Mouse (Mus musculus): ENCODE results near the gene Hoxb2.
A peak's percentile ranks its signal among the peaks of the same experiment; 100 is the strongest.

Gene Hoxb2

DNA sequence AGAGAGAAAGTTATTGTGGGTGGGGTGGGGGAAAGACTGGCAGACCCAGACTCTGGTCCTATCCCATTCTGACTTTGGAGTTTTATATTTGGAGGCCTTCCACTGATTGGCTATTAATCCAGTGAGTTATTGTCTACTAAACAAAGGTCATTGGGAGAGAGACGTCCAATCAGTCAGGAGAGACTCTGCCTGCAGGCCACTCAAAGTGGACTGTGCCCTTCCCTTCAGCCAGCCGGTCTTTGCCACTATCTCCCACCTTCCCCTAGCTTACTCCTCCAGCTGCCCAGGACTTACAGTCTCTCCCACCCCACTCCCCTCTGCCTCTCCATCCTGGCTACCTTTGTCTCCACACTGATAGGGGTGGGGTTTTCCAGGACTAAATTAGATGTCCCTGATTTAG lies 13.7 kb upstream of the Hoxb2 start:
- DNase-seq, result no peak

DNA sequence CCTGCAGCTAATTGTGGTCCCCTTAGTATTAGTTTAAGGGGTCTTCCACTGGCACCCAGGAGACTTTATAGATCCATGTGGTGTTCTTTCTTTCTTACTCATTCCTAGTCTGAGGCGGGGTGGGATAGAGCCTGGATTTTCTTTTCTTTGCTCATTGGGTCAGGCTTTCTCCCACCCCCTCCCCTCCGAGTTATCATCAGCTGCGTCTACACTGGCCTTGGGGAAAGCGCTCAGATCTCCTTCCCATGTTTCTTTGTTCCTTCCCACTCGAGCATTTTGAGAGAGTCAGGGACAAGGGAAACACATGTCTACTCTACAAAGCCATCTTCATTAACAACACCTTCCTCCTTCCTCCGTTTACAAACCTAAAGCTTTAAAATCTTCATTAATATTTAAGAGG lies 13.3 kb upstream of the Hoxb2 start:
- DNase-seq, result no peak

DNA sequence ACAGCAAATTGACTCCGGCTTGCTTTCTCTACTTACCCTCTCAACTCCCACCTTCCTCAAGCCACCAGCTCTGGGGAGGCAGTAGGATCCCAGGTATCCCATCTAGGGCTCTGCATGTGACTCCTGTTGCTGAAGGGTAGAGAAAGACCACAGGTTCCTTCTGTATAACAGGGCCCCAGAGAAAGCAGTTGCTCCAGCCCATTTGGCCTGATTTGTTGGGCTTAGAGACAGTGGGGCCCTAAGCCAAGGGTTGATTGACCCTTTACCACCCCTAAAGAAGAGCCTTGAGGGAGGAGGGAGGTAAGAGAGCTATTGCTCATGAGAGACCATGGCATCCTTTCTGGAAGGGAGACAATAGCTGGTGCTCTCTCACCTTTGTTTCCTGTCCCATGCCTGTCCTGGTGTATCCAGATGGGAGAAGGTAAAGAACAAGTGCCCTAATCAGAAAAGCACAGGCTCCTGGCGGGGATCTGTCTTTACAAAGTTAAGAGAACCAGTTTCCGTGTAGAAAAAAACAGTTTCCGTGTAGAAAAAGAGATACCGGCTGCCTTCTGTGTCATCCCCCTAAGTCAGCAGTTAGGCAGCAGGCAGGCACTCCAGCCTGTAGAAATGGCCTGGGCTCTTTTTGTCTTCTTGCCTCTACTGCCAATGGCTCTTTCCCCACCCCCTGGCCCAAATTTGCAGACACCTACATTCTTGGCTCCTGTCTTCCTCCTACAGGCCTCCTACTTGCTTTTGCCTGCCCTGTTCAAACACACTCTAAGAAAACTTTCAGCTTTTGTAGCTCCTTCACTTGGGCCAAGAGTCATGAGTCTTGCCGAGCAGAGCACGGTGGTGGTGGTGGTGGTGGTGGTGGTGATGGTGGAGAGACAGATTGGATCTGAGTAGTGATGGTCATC lies 11.1 kb upstream of the Hoxb2 start:
- DNase-seq, result no peak

DNA sequence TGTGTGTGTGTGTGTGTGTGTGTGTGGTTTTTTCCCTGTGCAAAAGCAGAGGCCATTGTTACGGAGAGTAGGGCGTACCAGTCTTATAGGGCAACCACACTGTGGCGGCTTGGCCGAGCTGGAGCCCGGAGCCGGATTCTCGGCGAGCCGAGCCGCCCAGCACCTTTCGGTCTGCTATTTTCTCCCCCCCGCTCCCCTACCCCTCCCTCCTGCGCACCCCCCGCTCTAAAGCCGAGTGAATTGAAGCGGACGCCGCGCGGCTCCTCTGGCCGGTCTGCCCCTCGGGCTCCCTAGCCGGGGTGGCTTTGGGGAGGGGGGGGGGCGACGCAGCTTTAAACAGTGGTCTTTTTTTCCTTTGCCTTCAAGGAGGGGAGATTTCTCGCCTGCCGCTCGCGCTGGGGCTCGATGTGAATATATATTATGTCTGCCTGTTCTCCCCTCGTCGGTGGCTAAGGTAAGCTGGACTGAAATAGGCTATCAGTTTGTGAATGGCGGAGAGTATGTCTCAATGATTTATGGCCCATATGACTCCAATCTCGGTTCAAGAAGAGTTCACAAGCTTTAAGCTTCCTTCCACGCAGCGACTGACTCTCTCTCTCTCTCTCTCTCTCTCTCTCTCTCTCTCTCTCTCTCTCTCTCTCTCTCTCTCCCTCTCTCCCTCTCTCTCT lies 9.5 kb upstream of the Hoxb2 start:
- DNase-seq, result peak; percentile 86

DNA sequence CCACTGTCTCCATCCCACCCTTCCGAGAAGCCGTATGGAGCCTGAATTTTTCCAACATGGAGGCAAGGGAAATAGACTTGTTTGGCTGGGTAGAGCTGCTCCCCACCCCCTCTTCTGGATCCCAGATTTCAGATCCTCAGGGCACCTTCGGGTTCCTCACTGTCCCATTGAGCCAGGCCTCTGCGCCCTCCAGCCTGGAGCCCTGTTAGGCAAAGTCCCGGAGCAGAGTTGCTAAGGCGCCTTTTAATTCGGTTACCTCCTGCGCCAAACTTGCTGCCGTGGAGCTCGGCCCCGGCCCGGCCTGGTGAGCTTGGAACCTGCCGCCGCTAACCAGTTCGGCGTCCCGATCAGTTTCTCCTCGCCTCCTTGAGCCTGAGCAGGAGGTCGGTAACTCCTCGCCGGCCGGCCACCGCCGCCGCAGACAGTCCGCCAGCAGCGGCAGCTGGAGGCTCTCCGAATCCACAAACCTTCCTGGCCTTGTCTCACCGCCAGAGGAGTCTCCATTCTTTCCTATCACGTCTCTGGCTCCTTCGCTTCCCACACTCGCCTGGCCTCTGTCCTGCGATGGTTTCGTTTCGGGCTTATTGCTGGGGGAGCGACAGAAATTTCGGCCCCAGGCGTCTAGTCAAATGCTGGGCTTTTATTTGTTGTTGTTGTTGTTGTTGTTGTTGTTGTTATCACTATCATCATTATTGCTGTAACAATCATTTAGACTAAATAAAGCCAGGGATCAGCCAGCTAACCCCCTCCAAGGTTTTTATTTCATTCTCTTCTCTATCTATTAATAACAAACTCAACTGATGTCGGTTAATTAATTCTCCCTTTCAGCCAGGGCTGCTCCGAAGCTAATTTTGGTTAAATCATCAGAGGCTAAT lies 8.4 kb upstream of the Hoxb2 start:
- DNase-seq, result peak; percentile 70

DNA sequence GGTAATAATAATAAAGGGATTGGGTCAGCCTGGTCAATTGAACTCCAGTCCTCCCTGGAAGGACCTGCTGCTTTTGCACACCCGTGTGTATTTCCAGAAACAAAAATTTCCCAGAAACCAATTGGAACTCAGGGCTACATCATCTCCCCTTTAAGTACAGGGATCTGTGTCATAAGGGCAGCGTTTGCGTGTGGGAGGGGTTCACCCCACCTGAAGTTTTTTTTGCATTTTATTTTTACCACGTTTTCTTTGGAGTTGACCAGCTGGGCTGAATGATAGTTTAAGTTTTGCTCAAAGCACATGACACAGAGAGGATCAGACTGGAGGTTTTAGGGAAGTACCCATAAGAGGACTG lies 7.8 kb upstream of the Hoxb2 start:
- peak; percentile 43 for DNase-seq

DNA sequence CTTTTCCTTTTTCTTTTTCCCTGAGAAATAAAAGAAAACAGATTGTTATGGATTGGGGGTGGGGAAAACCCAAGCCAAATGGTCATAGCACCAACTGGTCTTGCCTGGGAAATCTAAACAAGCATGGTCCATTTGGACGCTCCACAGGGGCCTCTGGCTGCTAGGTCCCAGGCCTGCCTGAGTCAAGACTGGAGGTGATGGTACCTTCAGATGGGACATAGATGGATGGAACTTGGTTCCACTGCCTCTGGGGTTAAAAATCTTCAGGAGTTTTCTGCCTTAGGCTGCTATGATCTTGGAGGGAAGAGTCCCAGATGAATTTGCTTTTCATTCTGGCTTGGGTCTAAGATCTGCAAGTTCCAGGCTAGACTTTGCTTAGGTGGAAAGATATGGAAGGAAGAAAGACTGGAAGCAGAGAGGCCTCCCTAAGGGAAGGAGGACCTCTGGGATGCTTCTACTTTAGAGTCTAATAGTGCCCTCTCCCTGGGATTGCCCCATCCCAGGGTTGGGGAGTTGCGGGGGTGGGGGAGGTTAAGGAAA lies 7.0 kb upstream of the Hoxb2 start:
- DNase-seq, result peak; percentile 53

DNA sequence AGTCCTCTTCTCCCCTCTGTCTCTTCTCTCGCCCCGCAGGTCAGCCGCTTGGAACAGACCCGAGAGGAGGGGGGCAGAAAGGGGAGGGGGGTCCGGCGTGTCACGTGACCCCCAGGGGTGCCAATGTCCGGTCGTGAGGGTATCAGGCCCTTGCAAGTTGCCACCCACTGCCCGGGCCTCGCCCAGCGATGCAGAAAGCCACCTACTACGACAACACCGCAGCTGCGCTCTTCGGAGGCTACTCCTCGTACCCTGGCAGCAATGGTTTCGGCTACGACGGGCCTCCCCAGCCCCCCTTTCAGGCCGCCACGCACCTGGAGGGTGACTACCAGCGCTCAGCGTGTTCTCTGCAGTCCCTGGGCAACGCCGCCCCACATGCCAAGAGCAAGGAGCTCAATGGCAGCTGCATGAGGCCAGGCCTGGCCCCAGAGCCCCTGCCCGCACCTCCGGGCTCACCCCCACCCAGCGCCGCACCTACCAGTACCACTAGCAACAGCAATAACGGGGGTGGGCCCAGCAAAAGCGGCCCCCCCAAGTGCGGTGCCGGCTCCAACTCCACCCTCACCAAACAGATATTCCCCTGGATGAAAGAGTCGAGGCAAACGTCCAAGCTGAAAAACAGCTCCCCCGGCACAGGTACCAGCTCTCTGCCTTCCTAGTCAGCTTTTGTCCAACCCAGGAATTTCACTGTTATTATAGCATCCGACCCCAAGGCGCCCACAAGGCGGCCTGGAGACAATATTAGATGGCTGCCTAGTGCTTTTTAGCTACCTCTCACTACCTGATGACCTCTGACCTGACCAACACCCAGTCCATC lies 6.1 kb upstream of the Hoxb2 start:
- DNase-seq, result peak; percentile 73

DNA sequence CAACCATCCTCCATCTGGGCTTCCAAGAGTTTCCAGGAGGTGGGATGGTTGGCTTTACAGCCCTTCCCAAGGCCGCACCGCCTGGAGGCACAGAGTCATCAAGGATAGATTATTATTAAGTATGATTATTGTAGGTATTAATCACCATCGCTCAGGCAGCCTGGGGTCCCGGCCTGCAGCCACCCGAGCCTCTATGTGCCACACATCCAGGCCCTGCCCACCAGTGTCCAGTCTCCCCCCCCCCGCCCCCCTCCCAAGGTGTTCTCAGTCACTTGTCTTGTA lies 5.5 kb upstream of the Hoxb2 start:
- peak; percentile 50 for DNase-seq

DNA sequence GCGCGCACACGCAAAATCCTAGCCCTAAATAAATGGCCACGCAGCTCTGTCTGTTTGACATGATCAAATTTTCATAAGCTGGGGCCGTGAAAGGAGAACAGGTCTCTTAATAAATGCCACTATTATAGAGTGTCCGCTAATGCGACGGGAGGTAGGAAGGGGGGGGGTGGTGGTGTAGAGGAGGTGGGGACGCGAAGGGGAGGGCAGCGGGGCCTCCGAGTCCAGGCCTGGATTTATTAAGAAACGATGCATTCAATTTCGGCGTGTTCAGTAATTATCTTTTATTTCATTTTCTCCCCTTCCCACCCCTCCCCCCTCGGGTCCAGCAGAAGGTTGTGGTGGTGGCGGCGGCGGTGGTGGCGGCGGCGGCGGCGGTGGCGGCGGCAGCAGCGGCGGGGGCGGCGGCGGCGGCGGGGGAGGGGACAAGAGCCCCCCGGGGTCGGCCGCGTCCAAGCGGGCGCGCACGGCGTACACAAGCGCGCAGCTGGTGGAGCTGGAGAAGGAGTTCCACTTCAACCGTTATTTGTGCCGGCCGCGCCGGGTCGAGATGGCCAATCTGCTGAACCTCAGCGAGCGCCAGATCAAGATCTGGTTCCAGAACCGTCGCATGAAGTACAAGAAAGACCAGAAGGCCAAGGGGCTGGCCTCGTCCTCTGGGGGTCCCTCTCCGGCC lies 5.0 kb upstream of the Hoxb2 start:
- DNase-seq, result peak; percentile 76

DNA sequence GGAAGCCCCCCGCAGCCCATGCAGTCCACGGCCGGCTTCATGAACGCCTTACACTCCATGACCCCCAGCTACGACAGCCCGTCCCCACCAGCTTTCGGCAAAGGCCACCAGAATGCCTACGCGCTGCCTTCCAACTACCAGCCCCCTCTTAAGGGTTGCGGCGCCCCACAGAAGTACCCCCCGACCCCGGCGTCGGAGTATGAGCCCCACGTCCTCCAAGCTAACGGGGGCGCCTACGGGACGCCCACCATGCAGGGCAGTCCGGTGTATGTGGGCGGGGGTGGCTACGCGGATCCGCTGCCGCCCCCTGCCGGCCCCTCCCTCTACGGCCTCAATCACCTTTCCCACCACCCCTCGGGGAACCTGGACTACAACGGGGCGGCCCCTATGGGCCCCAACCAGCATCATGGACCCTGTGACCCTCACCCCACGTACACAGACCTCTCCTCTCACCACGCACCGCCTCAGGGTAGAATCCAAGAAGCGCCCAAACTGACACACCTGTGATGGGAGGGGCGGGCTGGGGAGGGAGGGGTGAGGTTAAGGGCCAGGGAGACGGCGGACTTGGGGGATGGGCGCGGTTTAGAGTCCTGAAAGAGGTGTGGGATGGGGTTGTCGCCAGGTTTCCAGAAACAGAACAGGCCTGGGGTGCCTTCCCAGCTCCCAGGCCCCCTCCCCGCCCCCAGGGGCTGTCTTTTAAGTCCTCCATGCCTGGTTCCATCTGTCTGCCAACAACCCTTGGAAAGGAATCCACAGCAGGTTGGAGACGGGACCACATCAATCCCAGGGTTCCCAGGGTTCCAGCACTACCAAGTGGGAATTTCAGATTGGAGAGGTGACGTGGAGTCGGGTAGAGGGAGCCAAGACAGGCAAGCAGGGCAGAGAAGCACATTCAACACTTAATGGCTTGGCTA lies 4.2 kb upstream of the Hoxb2 start:
- DNase-seq, result peak; percentile 49

DNA sequence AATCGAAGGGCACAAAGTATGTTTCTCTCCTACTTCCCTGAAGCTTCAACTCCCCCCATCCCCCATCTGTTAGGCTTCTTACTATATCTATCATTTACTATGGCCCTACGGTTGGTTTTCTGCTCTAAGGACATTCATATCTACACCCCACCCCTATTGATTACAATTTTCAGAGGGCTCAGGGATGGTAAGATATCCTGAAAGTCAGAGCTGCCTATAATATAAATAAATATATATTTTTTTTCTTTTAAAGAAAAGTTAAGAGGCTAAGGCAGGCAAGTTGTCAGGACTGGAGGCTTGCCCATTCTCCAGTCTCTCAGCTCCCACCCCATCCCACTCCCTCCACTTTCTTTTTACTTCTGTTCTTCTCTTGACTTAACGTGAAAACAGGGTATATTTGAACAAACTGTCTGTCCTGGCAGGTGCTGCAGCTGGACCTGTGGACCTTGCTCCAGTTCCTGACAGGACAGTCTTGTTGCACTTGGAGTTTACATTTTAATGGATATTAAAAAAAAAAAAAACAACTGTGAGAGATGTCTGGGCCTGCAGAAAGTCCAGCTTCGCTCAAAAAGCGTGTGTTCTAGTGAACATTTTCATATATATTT lies 3.3 kb upstream of the Hoxb2 start:
- no peak for DNase-seq

DNA sequence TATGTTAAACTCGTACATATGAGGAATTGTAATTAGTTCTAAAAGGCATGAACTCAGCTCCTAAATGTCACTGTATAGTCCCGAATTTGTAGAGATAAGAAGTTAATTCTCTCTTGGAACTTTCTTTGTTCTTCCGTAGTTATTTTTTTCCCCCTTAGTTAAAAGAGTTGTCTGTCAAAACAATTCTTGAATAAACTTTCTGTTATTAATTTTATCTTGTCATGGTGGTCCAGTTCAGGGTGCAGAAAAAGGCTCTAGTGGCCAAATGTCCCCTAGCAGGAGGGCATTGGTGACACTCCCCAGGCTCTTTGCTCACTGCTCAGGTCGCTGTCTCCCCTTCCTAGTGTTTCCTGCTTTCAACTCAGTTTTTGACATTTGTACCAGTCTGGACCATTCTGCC lies 2.6 kb upstream of the Hoxb2 start:
- no peak for DNase-seq

DNA sequence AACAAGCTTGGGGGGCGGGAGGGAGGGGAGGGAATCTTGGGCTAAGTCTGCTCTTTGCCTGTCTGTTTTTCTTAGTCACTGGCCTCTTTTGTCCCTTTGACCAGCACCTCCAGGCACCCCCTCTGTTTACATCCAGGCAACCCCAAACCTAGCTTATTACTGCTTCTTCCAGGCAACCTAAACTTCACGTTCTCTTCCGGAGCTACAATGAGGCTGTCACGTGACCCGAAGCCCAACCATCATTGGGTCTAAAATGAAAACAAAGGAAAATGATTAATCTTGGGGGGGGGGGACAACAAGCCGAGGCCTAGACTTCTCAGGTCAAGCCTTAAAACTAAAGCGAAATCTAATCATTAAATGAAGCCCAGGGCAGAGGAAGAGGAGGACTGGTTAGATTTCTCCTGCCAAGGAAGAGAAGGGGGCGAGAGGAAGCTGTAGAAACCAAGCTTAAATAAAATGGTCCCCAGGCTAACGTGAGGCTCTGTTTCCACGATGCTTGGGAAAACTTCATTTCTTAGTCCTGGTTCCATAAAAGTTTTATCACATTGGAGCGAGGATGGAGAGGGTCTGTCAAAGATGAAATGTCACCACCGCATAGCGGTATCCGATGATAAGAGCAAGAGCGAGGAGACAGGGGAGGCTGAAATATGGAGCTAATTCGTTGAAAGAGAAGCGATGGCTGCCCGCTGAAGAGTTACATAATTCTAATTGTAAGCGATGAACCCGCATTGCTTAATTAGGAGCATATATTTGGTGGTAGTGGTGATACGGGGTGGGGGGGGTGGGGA lies 2.0 kb upstream of the Hoxb2 start:
- DNase-seq, result peak; percentile 82

DNA sequence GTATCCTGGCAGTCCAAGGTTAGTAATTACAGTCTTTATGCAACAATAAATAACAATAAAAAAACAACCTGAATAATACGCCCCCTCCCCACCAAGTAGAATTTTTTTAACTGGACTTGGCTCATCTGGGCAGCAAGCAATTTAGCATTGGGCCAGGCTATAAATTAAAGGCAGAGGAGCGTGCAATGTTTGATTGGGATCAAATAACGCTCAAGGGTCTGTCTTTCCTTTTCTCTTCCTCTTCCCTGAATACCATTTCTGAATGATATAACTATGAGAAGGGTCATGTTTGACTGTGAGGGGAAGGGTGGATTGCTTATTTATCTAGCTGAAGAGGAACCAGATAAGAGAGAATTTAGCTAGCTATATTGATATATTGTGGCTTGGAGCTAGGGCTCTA lies 1.3 kb upstream of the Hoxb2 start:
- no peak for DNase-seq

DNA sequence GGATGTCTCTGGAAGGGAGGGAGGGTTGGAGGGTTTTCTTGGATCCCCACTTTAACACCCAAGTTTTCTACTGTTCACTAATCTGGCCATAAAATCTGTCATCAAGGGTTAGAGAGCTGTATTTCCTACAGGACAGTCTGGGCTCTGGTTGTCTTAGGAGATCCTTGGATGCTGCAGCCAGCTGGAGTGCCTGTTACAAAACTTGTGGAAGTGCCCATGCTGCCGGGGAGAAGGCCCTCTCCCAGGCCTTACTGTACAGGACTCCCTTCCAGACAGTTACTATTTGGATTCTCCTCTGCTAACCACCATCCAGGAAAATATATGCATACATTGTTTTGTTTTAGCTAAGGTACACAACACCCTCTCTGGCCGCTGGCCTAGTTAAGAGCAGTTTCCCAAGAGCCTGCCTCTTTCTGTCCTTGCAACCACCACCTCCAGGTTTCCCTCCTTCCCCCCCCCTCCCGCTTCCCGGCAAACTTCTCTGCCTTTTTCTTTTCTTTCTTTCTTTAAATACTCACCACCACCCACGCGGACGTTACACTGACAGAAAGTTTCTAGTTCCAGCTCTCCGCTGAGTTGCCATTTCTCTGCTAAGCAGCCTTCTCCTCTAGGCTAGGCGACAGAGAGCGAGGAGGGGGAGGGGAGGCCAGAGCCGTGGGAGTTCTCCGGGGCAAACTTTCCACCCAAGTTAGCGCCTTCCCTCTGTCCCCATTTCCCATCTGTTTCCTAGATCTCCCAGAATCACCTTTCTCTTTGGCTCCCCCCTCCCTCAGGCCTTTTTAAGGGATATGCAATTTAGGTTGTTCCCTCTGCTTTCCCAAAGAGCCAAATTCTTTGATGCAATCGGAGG lies 609 bp upstream of the Hoxb2 start:
- peak; percentile 81 for DNase-seq

DNA sequence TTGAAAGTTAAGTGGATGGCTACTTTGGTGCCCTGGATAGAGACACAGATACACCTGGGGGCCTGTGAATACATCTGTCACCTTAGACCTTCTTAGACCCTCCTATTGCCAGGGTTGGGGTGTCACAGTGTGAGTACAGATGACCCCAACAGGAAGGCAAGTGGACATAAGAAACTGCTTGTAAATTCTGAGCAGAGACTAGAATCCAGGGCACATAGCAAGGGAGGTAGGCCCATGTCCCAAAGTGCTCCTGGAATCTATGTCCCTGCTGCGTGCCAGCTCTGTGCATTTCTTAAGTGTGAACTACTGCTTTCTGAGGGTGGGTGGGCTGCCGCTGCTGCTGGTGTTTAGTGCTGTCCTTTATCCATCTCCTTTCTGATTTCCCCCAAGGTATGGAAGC lies 466 bp downstream of the Hoxb2 start:
- DNase-seq, result no peak

DNA sequence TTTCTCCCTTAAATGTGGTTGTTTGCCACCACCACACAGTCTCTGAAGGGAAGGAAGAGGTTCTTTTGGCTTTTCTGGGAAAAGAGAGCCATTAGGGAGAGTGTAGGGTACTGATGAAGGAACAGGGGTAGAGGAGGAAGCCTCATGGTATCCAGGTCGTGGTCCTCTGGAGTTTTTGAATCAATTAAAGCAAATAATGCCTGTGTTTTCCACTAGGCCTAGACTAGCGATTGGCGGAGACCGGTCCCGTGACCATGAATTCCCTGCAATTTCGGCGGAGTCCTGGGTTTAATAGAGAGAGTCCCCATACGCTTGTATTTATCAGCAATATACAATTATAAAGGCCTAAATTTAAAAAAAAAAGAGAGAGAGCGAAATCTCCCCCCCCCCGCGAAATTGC lies 987 bp downstream of the Hoxb2 start:
- peak; percentile 80 for DNase-seq

DNA sequence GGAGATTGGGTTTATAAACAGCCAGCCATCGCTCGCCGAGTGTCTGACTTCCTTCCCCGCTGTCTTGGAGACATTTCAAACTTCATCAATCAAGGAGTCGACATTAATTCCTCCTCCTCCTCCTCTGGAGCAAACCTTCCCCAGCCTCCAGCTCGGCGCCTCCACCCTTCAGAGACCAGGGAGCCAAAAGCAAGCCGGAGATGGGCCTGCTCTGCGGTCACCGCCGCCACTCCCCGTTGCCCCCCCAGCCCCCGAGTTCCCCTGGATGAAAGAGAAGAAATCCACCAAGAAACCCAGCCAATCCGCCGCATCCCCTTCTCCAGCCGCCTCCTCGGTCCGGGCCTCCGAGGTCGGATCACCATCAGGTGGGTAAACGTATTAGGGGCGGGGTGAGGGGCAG lies 1.5 kb downstream of the Hoxb2 start:
- DNase-seq, result peak; percentile 79
